Mouse (Mus musculus) CD4-positive naive resting alpha-beta T cell, adult 57 days (primary cell): ENCODE measurements around the gene Gm2035. TPM values are rescaled to one million over a fixed set of nuclear protein-coding genes. Genes with fewer than 3 reads are reported as not detected.

Experiments used
- total RNA-seq: library from RNA; stranded (reverse); gene quantifications from one replicate; pipeline ENCODE4 v1.2.4, GENCODE M21; 2023

Gene Gm2035
- not detected for total RNA-seq

GRCm38 (mm10) chr12:87919721-87920120, at the start of gene Gm2035:
TSS of gene Gm2035 (minus strand) at chr12:87919857.

GRCm38 (mm10) chr12:87953780-87954179, 34.1 kb upstream of the Gm2035 start, which contains the start of gene Gm2042:
TSS of gene Gm2042 (plus strand) at chr12:87954080.

GRCm38 (mm10) chr12:87895070-87895469, 24.6 kb downstream of the Gm2035 start, which contains the start of gene Gm2022:
TSS of gene Gm2022 (plus strand) at chr12:87895370.

GRCm38 (mm10) chr12:87873772-87874171, 45.9 kb downstream of the Gm2035 start, which contains the start of gene Gm2016:
TSS of gene Gm2016 (plus strand) at chr12:87874072.

Other genes with a start within 250 kb of the Gm2035 start
- gene Gm21319, start 144.1 kb downstream of the Gm2035 start, total RNA-seq: not detected
- not detected for gene Gm21936, start 124.3 kb downstream of the Gm2035 start, total RNA-seq
- gene BB287469, start 103.3 kb downstream of the Gm2035 start, total RNA-seq: not detected
- gene Gm2001, start 77.5 kb downstream of the Gm2035 start, total RNA-seq: not detected
- not detected for gene Gm2016, start 45.8 kb downstream of the Gm2035 start, total RNA-seq
- gene Gm2022, start 24.5 kb downstream of the Gm2035 start, total RNA-seq: not detected
- not detected for gene Gm2042, start 34.2 kb upstream of the Gm2035 start, total RNA-seq
- gene Gm2075, start 92.0 kb upstream of the Gm2035 start, total RNA-seq: not detected
- gene Gm6803, start 98.9 kb upstream of the Gm2035 start, total RNA-seq: not detected
- not detected for gene Gm2056, start 107.1 kb upstream of the Gm2035 start, total RNA-seq
- gene Gm16368, start 163.8 kb upstream of the Gm2035 start, total RNA-seq: not detected